Mouse (Mus musculus) heart, postnatal 0 days (tissue): ENCODE data around the gene Ppp2r5e. TPM values are rescaled to one million over a fixed set of nuclear protein-coding genes. Genes with fewer than 3 reads are reported as not detected.
A peak's percentile ranks its signal among the peaks of the same experiment; 100 is the strongest.

Source experiments
- ATAC-seq: fragments of 200-750 bp; cut with Nextera tagmentation; 2 replicates; pipeline ENCODE4 v1.8.0; 2017; ENCODE audit warnings: low read depth, moderate number of reproducible peaks, moderate library complexity; ENCODE audit not compliant: insufficient read depth
- DNase-seq: peaks from one replicate; pipeline ENCODE4 v3.0.0-alpha.2; 2016; ENCODE audit warnings: low spot score
- H3K27ac ChIP-seq: fragments of 300-500 bp; sonication (generic); 2 replicates; pipeline ENCODE4 v1.5.1; 2014; ENCODE audit warnings: low read depth, mild to moderate bottlenecking
- H3K27me3 ChIP-seq: fragments of 300-500 bp; sonication (generic); 2 replicates; pipeline ENCODE4 v1.6.1; 2014; ENCODE audit warnings: low read length, mixed read lengths; ENCODE audit not compliant: control insufficient read depth, insufficient read depth
- H3K36me3 ChIP-seq: fragments of 300-500 bp; sonication (generic); replicated peaks from 2 replicates; pipeline ENCODE4 v1.6.1; 2014; ENCODE audit warnings: low read length, mixed read lengths; ENCODE audit not compliant: control insufficient read depth, insufficient read depth
- H3K4me1 ChIP-seq: fragments of 300-500 bp; sonication (generic); 2 replicates; pipeline ENCODE4 v1.6.1; 2014; ENCODE audit warnings: antibody characterized with exemption; ENCODE audit not compliant: control insufficient read depth, insufficient read depth
- H3K4me2 ChIP-seq: fragments of 300-500 bp; sonication (generic); 2 replicates; pipeline ENCODE4 v1.6.1; 2014; ENCODE audit warnings: low read depth, mild to moderate bottlenecking, low read length, moderate library complexity
- H3K4me3 ChIP-seq: fragments of 300-500 bp; sonication (generic); 2 replicates; pipeline ENCODE4 v1.5.1; 2014; ENCODE audit warnings: low read depth, low read length
- H3K9ac ChIP-seq: fragments of 300-500 bp; sonication (generic); replicated peaks from 2 replicates; pipeline ENCODE4 v1.6.1; 2014; ENCODE audit warnings: low read depth, low read length, mixed read lengths
- H3K9me3 ChIP-seq: fragments of 300-500 bp; sonication (generic); replicated peaks from 2 replicates; pipeline ENCODE4 v1.6.1; 2016; ENCODE audit warnings: low read length; ENCODE audit not compliant: control insufficient read depth
- CTCF ChIP-seq: IDR thresholded peaks from 2 replicates; pipeline ENCODE4 v1.5.1; 2016; ENCODE audit warnings: antibody characterized with exemption, control low read depth, low read depth
- EP300 ChIP-seq: IDR thresholded peaks from 2 replicates; pipeline ENCODE4 v1.6.1; 2016; ENCODE audit warnings: antibody characterized with exemption, low read depth
- WGBS: fragments of 180-500 bp; shearing (Covaris S2); extraction: QIAGEN DNeasy Blood & Tissue Kit; methylation state at CpG from one replicate; pipeline ENCODE4 v1.1.7; 2014; 5-methylcytosine and 5-hydroxymethylcytosine counted together
- polyA plus RNA-seq: library from polyadenylated mRNA; unstranded; fragments of >200 nt; fragmentation: Nextera tagmentation; extraction: Ambion mirVana; gene quantifications from 2 replicates; pipeline ENCODE4 v1.2.1, GENCODE M21; 2015
- total RNA-seq: library from RNA; depleted of rRNA; stranded (reverse); fragments of >200 nt; gene quantifications from 2 replicates; pipeline ENCODE4 v1.2.3, GENCODE M21; 2014; ENCODE audit warnings: low replicate concordance

Gene Ppp2r5e
- total and polyA plus RNA-seq, 2 experiments from 2014 or later = 7.5 TPM

DNA sequence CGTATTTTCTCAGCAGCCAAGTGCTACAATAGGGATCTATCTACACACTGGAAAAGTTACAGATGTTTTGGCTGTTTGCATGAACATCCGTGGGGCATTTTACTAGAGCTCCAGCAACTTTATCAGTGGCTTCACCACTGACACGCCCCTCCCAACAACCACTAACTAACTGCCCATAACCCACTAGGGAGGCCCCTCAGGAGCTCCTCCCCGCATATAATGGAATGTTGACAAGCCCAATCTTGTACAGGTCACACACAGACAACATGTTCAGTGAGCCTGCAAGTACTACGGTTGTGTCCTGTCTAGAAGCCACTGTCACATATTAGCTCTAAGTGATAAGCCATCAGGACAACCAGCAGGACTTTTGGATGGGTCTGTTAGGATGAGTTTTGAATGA, 18.8 kb downstream of the Ppp2r5e start:
- no peak for DNase-seq
- WGBS = 33% methylated on average over 5 of the region's 5 CpGs
- H3K9me3 ChIP-seq = no peaks in the 10 kb centered on the region
- no peak overlapping the region for H3K4me3 ChIP-seq
- no peaks in the 10 kb centered on the region for H3K36me3 ChIP-seq
- peaks cover 24% of the 10 kb centered on the region for H3K4me1 ChIP-seq
- ATAC-seq = no peak; the same call in 1 of the 2 replicates
- no peak overlapping the region for H3K4me2 ChIP-seq
- H3K27me3 ChIP-seq = no peaks in the 10 kb centered on the region
- no peak overlapping the region for H3K27ac ChIP-seq
- H3K9ac ChIP-seq = no peak overlapping the region
- TF ChIP-seq CTCF (no peak), EP300 (no peak)

GRCm38 (mm10) chr12:75572271-75572670, 23.8 kb downstream of the Ppp2r5e start:
- DNase-seq = no peak
- H3K4me1 ChIP-seq = peaks cover 22% of the 10 kb centered on the region
- no peak overlapping the region for H3K27ac ChIP-seq

DNA sequence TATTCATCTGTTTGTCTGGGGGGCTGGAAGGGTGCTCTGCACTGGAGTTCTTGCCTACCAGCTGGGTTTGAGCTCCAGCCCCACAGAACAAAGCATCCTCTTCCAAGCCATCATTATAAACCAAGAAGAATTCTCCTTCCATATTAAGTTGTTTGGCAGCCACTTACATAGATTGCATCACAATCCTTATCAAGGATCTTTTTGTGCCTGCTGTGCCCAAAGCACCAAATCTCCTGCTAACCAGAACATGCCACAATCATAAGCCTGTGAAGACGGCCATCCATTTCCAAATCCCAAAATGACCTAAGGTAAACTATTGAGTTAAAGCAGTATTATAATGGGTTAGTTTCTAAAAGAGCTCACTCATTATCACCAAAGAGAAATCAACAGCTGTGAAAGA, 25.9 kb downstream of the Ppp2r5e start:
- H3K4me1 ChIP-seq = peaks cover 33% of the 10 kb centered on the region
- no peaks in the 10 kb centered on the region for H3K27me3 ChIP-seq
- ATAC-seq = no peak
- H3K9me3 ChIP-seq = no peaks in the 10 kb centered on the region
- WGBS = 77% methylated on average over 1 of the region's 1 CpGs
- H3K9ac ChIP-seq = no peak overlapping the region
- no peak overlapping the region for H3K4me2 ChIP-seq
- no peaks in the 10 kb centered on the region for H3K36me3 ChIP-seq
- no peak overlapping the region for H3K27ac ChIP-seq
- DNase-seq = no peak
- H3K4me3 ChIP-seq = no peak overlapping the region
- no peak for TF ChIP-seq EP300
- no peak for TF ChIP-seq CTCF

More at GRCm38 (mm10) chr12:75572271-75572670, 23.8 kb downstream of the Ppp2r5e start:
- no peak overlapping the region for H3K4me2 ChIP-seq
- H3K36me3 ChIP-seq = no peaks in the 10 kb centered on the region
- H3K9me3 ChIP-seq = no peaks in the 10 kb centered on the region
- 55% methylated on average over 4 of the region's 4 CpGs for WGBS
- no peak overlapping the region for H3K9ac ChIP-seq
- H3K4me3 ChIP-seq = no peak overlapping the region
- no peaks in the 10 kb centered on the region for H3K27me3 ChIP-seq
- no peak for ATAC-seq
- TF ChIP-seq CTCF (peak; percentile 40), EP300 (no peak)

GRCm38 (mm10) chr12:75567745-75568144, 28.3 kb downstream of the Ppp2r5e start:
- H3K4me1 ChIP-seq = peaks cover 29% of the 10 kb centered on the region
- DNase-seq (no peak), ATAC-seq (no peak)
- H3K4me2 ChIP-seq = no peak overlapping the region
- H3K4me3 ChIP-seq = no peak overlapping the region
- H3K27ac ChIP-seq = peak overlapping the region; percentile 74
- no peaks in the 10 kb centered on the region for H3K9me3 ChIP-seq
- H3K27me3 ChIP-seq = no peaks in the 10 kb centered on the region
- 0 out of 2 replicates have a peak overlapping the region, but pooled peaks have one; percentile 8 for H3K9ac ChIP-seq
- no peak for TF ChIP-seq EP300
- no peak for TF ChIP-seq CTCF
- no peaks in the 10 kb centered on the region for H3K36me3 ChIP-seq
- WGBS = 30% methylated on average over 5 of the region's 5 CpGs

GRCm38 (mm10) chr12:75565756-75566155, 30.3 kb downstream of the Ppp2r5e start:
- no peaks in the 10 kb centered on the region for H3K27me3 ChIP-seq
- no peak overlapping the region for H3K4me2 ChIP-seq
- DNase-seq = no peak
- no peaks in the 10 kb centered on the region for H3K36me3 ChIP-seq
- H3K27ac ChIP-seq = no peak overlapping the region
- no peak for ATAC-seq
- 79% methylated on average over 5 of the region's 5 CpGs for WGBS
- no peaks in the 10 kb centered on the region for H3K9me3 ChIP-seq
- TF ChIP-seq EP300 (no peak), CTCF (no peak)
- H3K4me1 ChIP-seq = peaks cover 29% of the 10 kb centered on the region
- H3K4me3 ChIP-seq = no peak overlapping the region
- H3K9ac ChIP-seq = no peak overlapping the region

- no peaks in the 10 kb centered on the region for H3K9me3 ChIP-seq
- WGBS = 81% methylated on average over 1 of the region's 1 CpGs
- no peaks in the 10 kb centered on the region for H3K27me3 ChIP-seq
- no peak for DNase-seq
- no peak overlapping the region for H3K9ac ChIP-seq
- TF ChIP-seq EP300 (no peak), CTCF (no peak)
- ATAC-seq = no peak
- peaks cover 40% of the 10 kb centered on the region for H3K4me1 ChIP-seq
- H3K27ac ChIP-seq = no peak overlapping the region
- H3K4me3 ChIP-seq = no peak overlapping the region
- H3K4me2 ChIP-seq = no peak overlapping the region
- no peaks in the 10 kb centered on the region for H3K36me3 ChIP-seq
Observed at GRCm38 (mm10) chr12:75564498-75564897, 31.5 kb downstream of the Ppp2r5e start.
